Mouse (Mus musculus) lung, embryonic 16.5 days (tissue): ENCODE results near the gene Gys1. TPM values are rescaled to one million over a fixed set of nuclear protein-coding genes. Genes with fewer than 3 reads are reported as not detected.

Experiments used
- ATAC-seq: fragments of 200-750 bp; cut with Nextera tagmentation; 2 replicates; pipeline ENCODE4 v1.8.0; 2017; ENCODE audit warnings: low read depth, mild to moderate bottlenecking, moderate library complexity
- H3K27ac ChIP-seq: fragments of 300-500 bp; sonication (generic); 2 replicates; pipeline ENCODE4 v1.5.1; 2014; ENCODE audit warnings: mild to moderate bottlenecking, control low read depth, low read length
- H3K27me3 ChIP-seq: fragments of 300-500 bp; sonication (generic); 2 replicates; pipeline ENCODE4 v1.6.1; 2014; ENCODE audit warnings: low read depth, low read length, mixed read lengths; ENCODE audit not compliant: control insufficient read depth, insufficient read depth
- H3K36me3 ChIP-seq: fragments of 300-500 bp; sonication (generic); 2 replicates; pipeline ENCODE4 v1.6.1; 2014; ENCODE audit warnings: low read length; ENCODE audit not compliant: control insufficient read depth, insufficient read depth
- H3K4me1 ChIP-seq: fragments of 300-500 bp; sonication (generic); replicated peaks from 2 replicates; pipeline ENCODE4 v1.6.1; 2014; ENCODE audit warnings: low read length, mixed read lengths; ENCODE audit not compliant: control insufficient read depth, insufficient read depth
- H3K4me2 ChIP-seq: fragments of 300-500 bp; sonication (generic); 2 replicates; pipeline ENCODE4 v1.6.1; 2014; ENCODE audit warnings: low read depth, low read length, control low read depth
- H3K4me3 ChIP-seq: fragments of 300-500 bp; sonication (generic); 2 replicates; pipeline ENCODE4 v1.5.1; 2014; ENCODE audit warnings: mild to moderate bottlenecking, low read length, control low read depth
- H3K9ac ChIP-seq: fragments of 300-500 bp; sonication (generic); 2 replicates; pipeline ENCODE4 v1.6.1; 2014; ENCODE audit warnings: low read length, control low read depth
- H3K9me3 ChIP-seq: fragments of 300-500 bp; sonication (generic); 2 replicates; pipeline ENCODE4 v1.6.1; 2016; ENCODE audit warnings: low read length; ENCODE audit not compliant: control insufficient read depth
- WGBS: fragments of 180-500 bp; shearing (Covaris S2); extraction: QIAGEN DNeasy Blood & Tissue Kit; methylation state at CpG from one replicate; pipeline ENCODE4 v1.1.7; 2014; 5-methylcytosine and 5-hydroxymethylcytosine counted together
- microRNA-seq: library from miRNA; unstranded; fragments of <30 nt; microRNA quantifications from one replicate; pipeline ENCODE4, GENCODE M21; 2016
- polyA plus RNA-seq: library from polyadenylated mRNA; unstranded; fragments of >200 nt; fragmentation: Nextera tagmentation; extraction: Ambion mirVana; gene quantifications from 2 replicates; pipeline ENCODE4 v1.2.1, GENCODE M21; 2015

The Gys1 gene
- polyA plus RNA-seq, 1 experiment from 2014 or later = 53.8 TPM

DNA sequence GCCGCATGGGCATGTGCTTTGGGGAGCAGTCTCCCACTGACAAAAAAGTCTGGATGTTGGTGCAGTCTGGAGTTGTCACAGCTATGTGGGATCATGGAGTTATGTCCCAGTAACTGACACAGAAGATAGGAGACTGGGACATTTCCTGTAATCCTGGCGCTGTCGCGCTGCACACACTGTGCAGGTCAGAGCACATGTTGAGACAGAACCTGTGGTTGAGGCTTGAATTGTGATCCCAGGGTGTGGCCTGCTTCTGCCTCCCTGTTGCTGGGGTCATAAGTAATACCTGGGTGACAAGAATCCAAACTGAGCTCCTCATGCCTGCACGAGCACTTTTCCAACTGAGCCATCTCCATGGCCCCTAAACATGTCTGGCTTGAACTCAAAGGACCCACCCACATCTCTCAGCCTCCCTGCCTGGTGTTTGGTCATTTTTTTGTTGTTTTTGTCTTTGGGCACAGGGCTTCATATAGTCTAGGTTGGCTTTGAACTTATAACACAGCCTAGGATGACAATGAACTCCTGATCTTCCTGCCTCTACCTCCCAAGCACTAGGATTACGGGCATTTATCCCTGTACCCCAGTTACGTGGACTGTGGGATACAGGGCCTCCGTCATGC, 57.7 kb downstream of the Gys1 start:
- Histone ChIP-seq H3K4me3 (no peak overlapping the region), H3K27me3 (no peaks in the 10 kb centered on the region), H3K36me3 (peaks cover 25% of the 10 kb centered on the region), H3K4me2 (no peak overlapping the region), H3K27ac (no peak overlapping the region), H3K9ac (no peak overlapping the region), H3K4me1 (0 out of 2 replicates have a peak, but pooled peaks cover 2% of the 10 kb centered on the region), H3K9me3 (no peaks in the 10 kb centered on the region)
- no peak for ATAC-seq
- WGBS = 98% methylated on average over 8 of the region's 8 CpGs

DNA sequence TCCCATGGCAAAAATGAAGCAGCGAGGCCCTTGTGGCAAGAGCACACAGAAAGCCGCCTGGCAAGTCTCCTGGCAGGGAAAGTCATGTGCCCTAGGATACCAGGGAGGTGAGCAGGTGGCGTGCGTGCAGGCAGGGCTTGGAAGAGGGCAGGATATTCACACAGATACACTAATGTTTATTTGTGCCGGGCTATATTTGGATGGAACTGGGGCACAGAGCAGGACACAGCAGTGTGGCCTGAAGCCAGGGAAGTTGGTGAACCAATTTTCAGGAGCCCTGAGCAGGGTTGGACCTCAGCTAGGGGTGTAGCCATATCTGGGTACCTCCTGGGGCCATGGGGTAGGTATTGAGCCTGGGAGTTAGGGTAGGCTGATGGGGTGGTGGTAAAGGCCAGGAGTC, 58.3 kb downstream of the Gys1 start:
- Histone ChIP-seq H3K27me3 (no peaks in the 10 kb centered on the region), H3K4me1 (0 out of 2 replicates have a peak, but pooled peaks cover 2% of the 10 kb centered on the region), H3K9ac (no peak overlapping the region), H3K4me2 (no peak overlapping the region), H3K36me3 (peaks cover 27% of the 10 kb centered on the region), H3K9me3 (no peaks in the 10 kb centered on the region), H3K27ac (no peak overlapping the region), H3K4me3 (no peak overlapping the region)
- WGBS = 83% methylated on average over 5 of the region's 5 CpGs
- ATAC-seq = no peak

DNA sequence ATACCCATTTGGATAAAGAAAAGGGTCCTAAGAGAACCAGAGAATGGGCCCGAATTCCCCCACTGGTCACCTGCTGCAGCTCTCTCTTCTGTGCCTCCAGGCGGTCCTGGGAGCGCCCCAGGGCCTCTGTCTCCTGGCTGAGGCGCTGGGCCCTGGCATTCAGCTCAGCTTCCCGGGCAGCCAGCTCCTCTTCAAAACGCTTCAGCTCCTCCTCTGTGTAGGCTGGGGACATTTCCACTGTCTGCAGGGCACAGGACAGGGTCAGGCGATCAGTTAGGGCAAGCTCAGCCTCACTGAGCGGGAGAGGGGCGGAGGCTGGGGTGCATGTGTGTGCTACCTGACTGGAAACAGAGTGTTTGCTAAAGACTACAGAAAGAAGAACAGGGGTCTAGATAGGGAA, 59.9 kb downstream of the Gys1 start:
- Histone ChIP-seq H3K27me3 (no peaks in the 10 kb centered on the region), H3K27ac (no peak overlapping the region), H3K4me1 (0 out of 2 replicates have a peak, but pooled peaks cover 2% of the 10 kb centered on the region), H3K4me2 (no peak overlapping the region), H3K9ac (no peak overlapping the region), H3K9me3 (no peaks in the 10 kb centered on the region), H3K4me3 (no peak overlapping the region), H3K36me3 (peaks cover 33% of the 10 kb centered on the region)
- ATAC-seq = no peak
- WGBS = 87% methylated on average over 9 of the region's 9 CpGs

DNA sequence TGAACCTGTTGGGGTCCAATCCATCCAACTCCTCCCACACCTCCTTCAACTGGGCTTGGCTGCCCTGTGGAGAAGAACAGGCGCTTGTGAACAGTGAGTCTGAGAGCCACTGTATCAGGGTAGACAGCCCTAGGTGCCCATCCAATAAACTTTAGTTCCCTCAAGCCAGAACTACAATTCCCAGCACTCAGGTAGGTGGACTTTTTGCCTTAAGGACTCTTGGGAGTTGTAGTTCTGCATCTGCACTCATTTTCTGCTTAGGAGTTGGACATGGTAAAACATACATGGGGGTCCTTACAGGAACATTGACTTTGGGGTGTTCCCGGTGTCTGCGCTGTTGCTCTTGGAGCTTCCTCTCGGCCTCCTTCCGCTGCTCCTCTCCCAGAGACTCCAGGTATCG, 63.8 kb downstream of the Gys1 start:
- peaks cover 47% of the 10 kb centered on the region for H3K36me3 ChIP-seq
- no peak overlapping the region for H3K9ac ChIP-seq
- WGBS = 95% methylated on average over 6 of the region's 6 CpGs
- no peak overlapping the region for H3K4me3 ChIP-seq
- H3K27ac ChIP-seq = no peak overlapping the region
- H3K4me2 ChIP-seq = no peak overlapping the region
- H3K4me1 ChIP-seq = no peaks in the 10 kb centered on the region
- no peaks in the 10 kb centered on the region for H3K27me3 ChIP-seq
- no peak for ATAC-seq
- H3K9me3 ChIP-seq = no peaks in the 10 kb centered on the region

Small RNA genes lying within 50 kb of the gene (microRNA-seq; reads per million reads assigned to microRNA genes)
- not detected for gene Gm22133

Other genes with a start within 250 kb of the Gys1 start
- 1.3 TPM in 2 replicates for gene Ccdc155, start 230.0 kb upstream of the Gys1 start, polyA plus RNA-seq
- 0.84 and 1.6 TPM in 2 replicates for gene Dkkl1, start 222.7 kb upstream of the Gys1 start, polyA plus RNA-seq
- 134 and 148 TPM in 2 replicates for gene Tead2, start 219.1 kb upstream of the Gys1 start, polyA plus RNA-seq
- 3.0 and 4.6 TPM in 2 replicates for gene Cd37, start 195.7 kb upstream of the Gys1 start, polyA plus RNA-seq
- 0.23 TPM in 1 of 2 replicates, not detected in the other for gene Slc6a16, start 193.8 kb upstream of the Gys1 start, polyA plus RNA-seq
- gene Slc6a21, start 157.3 kb upstream of the Gys1 start, polyA plus RNA-seq = not detected in 2 replicates
- 19.6 and 25.0 TPM in 2 replicates for gene Trpm4, start 101.1 kb upstream of the Gys1 start, polyA plus RNA-seq
- 1.8 and 2.0 TPM in 2 replicates for gene Hrc, start 99.6 kb upstream of the Gys1 start, polyA plus RNA-seq
- 2.2 and 2.5 TPM in 2 replicates for gene Ppfia3, start 67.8 kb upstream of the Gys1 start, polyA plus RNA-seq
- 0.53 TPM in 2 replicates for gene Lin7b, start 64.3 kb upstream of the Gys1 start, polyA plus RNA-seq
- gene Snrnp70, start 39.1 kb upstream of the Gys1 start, polyA plus RNA-seq = 181 and 191 TPM in 2 replicates
- gene Kcna7, start 29.2 kb upstream of the Gys1 start, polyA plus RNA-seq = not detected in 2 replicates
- 3.2 and 3.5 TPM in 2 replicates for gene Ntf5, start 21.1 kb upstream of the Gys1 start, polyA plus RNA-seq
- 2.3 and 3.3 TPM in 2 replicates for gene Lhb, start 14.0 kb upstream of the Gys1 start, polyA plus RNA-seq
- gene Ruvbl2, start 3.3 kb downstream of the Gys1 start, polyA plus RNA-seq = 159 and 160 TPM in 2 replicates
- 4,912 and 5,024 TPM in 2 replicates for gene Ftl1, start 25.0 kb downstream of the Gys1 start, polyA plus RNA-seq
- gene Bax, start 32.1 kb downstream of the Gys1 start, polyA plus RNA-seq = 135 and 136 TPM in 2 replicates
- gene Tulp2, start 47.0 kb downstream of the Gys1 start, polyA plus RNA-seq = 0.39 and 0.57 TPM in 2 replicates
- not detected in 2 replicates for gene Gm45808, start 52.0 kb downstream of the Gys1 start, polyA plus RNA-seq
- 3.6 and 3.7 TPM in 2 replicates for gene Dhdh, start 54.0 kb downstream of the Gys1 start, polyA plus RNA-seq
- gene Nucb1, start 75.6 kb downstream of the Gys1 start, polyA plus RNA-seq = 254 and 266 TPM in 2 replicates
- 22.4 and 29.0 TPM in 2 replicates for gene Ppp1r15a, start 91.4 kb downstream of the Gys1 start, polyA plus RNA-seq
- gene Plekha4, start 91.5 kb downstream of the Gys1 start, polyA plus RNA-seq = 2.3 and 3.4 TPM in 2 replicates
- gene Hsd17b14, start 120.0 kb downstream of the Gys1 start, polyA plus RNA-seq = 0.72 and 0.84 TPM in 2 replicates
- 59.5 and 60.0 TPM in 2 replicates for gene Bcat2, start 135.3 kb downstream of the Gys1 start, polyA plus RNA-seq
- 0.16 and 0.91 TPM in 2 replicates for gene Fgf21, start 180.6 kb downstream of the Gys1 start, polyA plus RNA-seq
- gene Fut1, start 182.4 kb downstream of the Gys1 start, polyA plus RNA-seq = 0.26 and 0.70 TPM in 2 replicates
- gene Izumo1, start 187.0 kb downstream of the Gys1 start, polyA plus RNA-seq = 0.16 and 0.21 TPM in 2 replicates
- 16.1 and 16.4 TPM in 2 replicates for gene Rasip1, start 192.6 kb downstream of the Gys1 start, polyA plus RNA-seq
- gene Mamstr, start 205.1 kb downstream of the Gys1 start, polyA plus RNA-seq = 10.6 and 11.5 TPM in 2 replicates
- gene Fut2, start 231.6 kb downstream of the Gys1 start, polyA plus RNA-seq = 0.60 and 0.70 TPM in 2 replicates
- gene Ntn5, start 249.2 kb downstream of the Gys1 start, polyA plus RNA-seq = 0.95 and 1.8 TPM in 2 replicates